Mouse (Mus musculus) embryonic facial prominence, embryonic 11.5 days (tissue): Measurements from ENCODE around the gene Parm1. TPM values are rescaled to one million over a fixed set of nuclear protein-coding genes. Genes with fewer than 3 reads are reported as not detected.

Experiments
- ATAC-seq: fragments of 200-750 bp; cut with Nextera tagmentation; replicated peaks from 2 replicates; pipeline ENCODE4 v1.8.0; 2017; ENCODE audit warnings: low read depth; ENCODE audit not compliant: insufficient number of reproducible peaks, low FRiP score, low TSS enrichment
- DNase-seq: peaks from one replicate; pipeline ENCODE4 v3.0.0-alpha.2; 2015; ENCODE audit warnings: low spot score
- H3K27ac ChIP-seq: fragments of 300-500 bp; sonication (generic); replicated peaks from 2 replicates; pipeline ENCODE4 v1.5.1; 2014; ENCODE audit warnings: mild to moderate bottlenecking, low read depth, low read length, control low read depth
- H3K27me3 ChIP-seq: fragments of 300-500 bp; sonication (generic); 2 replicates; pipeline ENCODE4 v1.6.1; 2014; ENCODE audit warnings: mild to moderate bottlenecking, low read length, moderate library complexity, mixed read lengths; ENCODE audit not compliant: control insufficient read depth, insufficient read depth
- H3K36me3 ChIP-seq: fragments of 300-500 bp; sonication (generic); replicated peaks from 2 replicates; pipeline ENCODE4 v1.6.1; 2014; ENCODE audit warnings: low read depth, mild to moderate bottlenecking, low read length, moderate library complexity, mixed read lengths; ENCODE audit not compliant: control insufficient read depth, insufficient read depth
- H3K4me1 ChIP-seq: fragments of 300-500 bp; sonication (generic); 2 replicates; pipeline ENCODE4 v1.6.1; 2014; ENCODE audit warnings: low read length, mixed read lengths; ENCODE audit not compliant: control insufficient read depth, insufficient read depth
- H3K4me2 ChIP-seq: fragments of 300-500 bp; sonication (generic); 2 replicates; pipeline ENCODE4 v1.6.1; 2014; ENCODE audit warnings: low read depth, mild to moderate bottlenecking, control low read depth, low read length, moderate library complexity
- H3K4me3 ChIP-seq: fragments of 300-500 bp; sonication (generic); 2 replicates; pipeline ENCODE4 v1.5.1; 2014; ENCODE audit warnings: low read depth, low read length, control low read depth
- H3K9ac ChIP-seq: fragments of 300-500 bp; sonication (generic); replicated peaks from 2 replicates; pipeline ENCODE4 v1.6.1; 2014; ENCODE audit warnings: mild to moderate bottlenecking, control low read depth, low read length
- H3K9me3 ChIP-seq: fragments of 300-500 bp; sonication (generic); replicated peaks from 2 replicates; pipeline ENCODE4 v1.6.1; 2016; ENCODE audit warnings: mild to moderate bottlenecking, low read length, inconsistent platforms, mixed read lengths; ENCODE audit not compliant: control insufficient read depth
- WGBS: fragments of 180-500 bp; shearing (Covaris S2); extraction: QIAGEN DNeasy Blood & Tissue Kit; methylation state at CpG from one replicate; pipeline ENCODE4 v1.1.7; 2014; 5-methylcytosine and 5-hydroxymethylcytosine counted together
- polyA plus RNA-seq: library from polyadenylated mRNA; unstranded; fragments of >200 nt; fragmentation: Nextera tagmentation; extraction: Ambion mirVana; gene quantifications from 2 replicates; pipeline ENCODE4 v1.2.1, GENCODE M21; 2014

The Parm1 gene
- polyA plus RNA-seq, 1 experiment from 2014 or later = 20.6 TPM

DNA sequence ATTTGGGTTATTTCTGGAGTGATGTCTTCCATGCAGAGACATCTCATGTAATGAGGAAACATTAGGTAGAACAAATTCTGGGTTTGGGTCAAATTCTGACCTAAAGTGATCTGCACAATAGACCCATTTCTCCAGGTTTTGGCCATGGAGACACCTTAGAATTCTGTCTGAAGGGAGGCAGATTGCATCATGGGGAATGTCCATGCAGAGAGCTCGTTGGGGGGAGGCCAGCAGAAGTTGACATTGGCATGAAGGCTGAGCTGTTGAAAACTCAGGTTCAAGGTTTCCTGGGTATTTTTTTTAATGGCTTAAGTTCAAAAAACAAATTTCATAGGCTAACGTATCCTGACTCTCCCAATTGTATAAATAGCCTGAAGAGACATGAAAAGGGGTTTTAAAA, 42.3 kb downstream of the Parm1 start:
- Histone ChIP-seq H3K4me3 (no peak overlapping the region), H3K9ac (no peak overlapping the region), H3K27ac (no peak overlapping the region), H3K4me2 (no peak overlapping the region), H3K9me3 (no peaks in the 10 kb centered on the region), H3K27me3 (no peaks in the 10 kb centered on the region), H3K36me3 (no peaks in the 10 kb centered on the region), H3K4me1 (no peaks in the 10 kb centered on the region)
- 73% methylated on average over 2 of the region's 2 CpGs for WGBS
- ATAC-seq (no peak), DNase-seq (no peak)

GRCm38 (mm10) chr5:91561394-91561793, 44.0 kb downstream of the Parm1 start:
- Histone ChIP-seq H3K9ac (no peak overlapping the region), H3K27ac (no peak overlapping the region), H3K27me3 (no peaks in the 10 kb centered on the region), H3K36me3 (no peaks in the 10 kb centered on the region), H3K4me2 (no peak overlapping the region), H3K4me1 (no peaks in the 10 kb centered on the region), H3K9me3 (no peaks in the 10 kb centered on the region), H3K4me3 (no peak overlapping the region)
- WGBS = 91% methylated on average over 3 of the region's 3 CpGs
- DNase-seq = no peak
- no peak for ATAC-seq

DNA sequence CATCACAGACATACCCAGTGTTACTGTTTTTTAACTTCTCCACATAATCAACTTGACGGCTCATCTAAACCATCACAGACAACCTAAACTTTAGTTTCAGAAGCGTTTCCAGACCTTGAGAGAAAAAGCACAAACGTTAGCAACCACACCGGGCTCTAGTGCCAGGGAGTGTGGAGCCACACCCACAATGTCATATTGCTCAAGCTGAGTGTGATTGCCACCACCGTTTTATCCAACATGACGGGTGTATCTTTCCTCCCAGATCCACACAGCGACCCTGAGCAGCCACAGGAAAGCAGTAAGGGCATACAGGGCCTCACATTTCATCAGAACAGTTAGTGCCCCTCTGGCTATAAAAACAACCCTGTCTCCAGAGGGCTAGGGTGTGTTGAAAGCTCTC, 45.1 kb downstream of the Parm1 start:
- no peak for DNase-seq
- WGBS = 71% methylated on average over 7 of the region's 7 CpGs
- H3K4me2 ChIP-seq = no peak overlapping the region
- H3K9me3 ChIP-seq = no peaks in the 10 kb centered on the region
- no peaks in the 10 kb centered on the region for H3K4me1 ChIP-seq
- no peaks in the 10 kb centered on the region for H3K27me3 ChIP-seq
- H3K36me3 ChIP-seq = no peaks in the 10 kb centered on the region
- ATAC-seq = no peak
- H3K9ac ChIP-seq = no peak overlapping the region
- H3K4me3 ChIP-seq = no peak overlapping the region
- H3K27ac ChIP-seq = no peak overlapping the region

- no peaks in the 10 kb centered on the region for H3K4me1 ChIP-seq
- DNase-seq (no peak), ATAC-seq (no peak)
- no peak overlapping the region for H3K27ac ChIP-seq
- H3K9ac ChIP-seq = no peak overlapping the region
- no peak overlapping the region for H3K4me3 ChIP-seq
- no peaks in the 10 kb centered on the region for H3K9me3 ChIP-seq
- no peaks in the 10 kb centered on the region for H3K27me3 ChIP-seq
- no peaks in the 10 kb centered on the region for H3K36me3 ChIP-seq
- no peak overlapping the region for H3K4me2 ChIP-seq
- WGBS = 90% methylated on average over 3 of the region's 3 CpGs
Observed at GRCm38 (mm10) chr5:91564054-91564453, 46.6 kb downstream of the Parm1 start.

- Histone ChIP-seq H3K9me3 (no peaks in the 10 kb centered on the region), H3K9ac (no peak overlapping the region), H3K27me3 (no peaks in the 10 kb centered on the region), H3K36me3 (no peaks in the 10 kb centered on the region), H3K4me3 (no peak overlapping the region), H3K4me2 (no peak overlapping the region), H3K27ac (no peak overlapping the region), H3K4me1 (no peaks in the 10 kb centered on the region)
- ATAC-seq (no peak), DNase-seq (no peak)
- WGBS = 96% methylated on average over 3 of the region's 3 CpGs
Observed at GRCm38 (mm10) chr5:91565458-91565857, 48.0 kb downstream of the Parm1 start.

- no peaks in the 10 kb centered on the region for H3K27me3 ChIP-seq
- no peak for ATAC-seq
- no peak for DNase-seq
- no peak overlapping the region for H3K9ac ChIP-seq
- H3K27ac ChIP-seq = no peak overlapping the region
- no peaks in the 10 kb centered on the region for H3K36me3 ChIP-seq
- no peaks in the 10 kb centered on the region for H3K9me3 ChIP-seq
- no peaks in the 10 kb centered on the region for H3K4me1 ChIP-seq
- no peak overlapping the region for H3K4me2 ChIP-seq
- H3K4me3 ChIP-seq = no peak overlapping the region
- 66% methylated on average over 3 of the region's 3 CpGs for WGBS
Observed at GRCm38 (mm10) chr5:91566591-91566990, 49.2 kb downstream of the Parm1 start.

DNA sequence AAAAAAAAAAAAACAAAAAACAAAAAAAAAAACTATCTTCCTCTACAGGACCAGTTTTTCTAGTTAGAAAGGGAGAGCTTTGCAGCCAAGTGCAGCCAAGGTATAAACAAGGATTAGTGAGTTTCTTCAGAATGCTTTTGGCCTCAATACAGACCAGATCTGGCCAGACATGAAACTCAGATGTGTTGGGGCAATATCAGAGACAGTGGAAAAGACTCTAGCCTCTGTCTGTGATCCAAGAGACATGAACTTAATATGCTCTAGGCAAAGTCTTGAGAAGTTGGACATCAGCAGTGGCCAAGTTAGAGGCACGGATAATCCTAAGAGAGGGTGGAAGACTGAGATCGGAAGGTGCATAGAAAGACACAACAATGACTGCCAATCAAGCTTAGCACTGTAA, 56.8 kb downstream of the Parm1 start:
- Histone ChIP-seq H3K4me2 (no peak overlapping the region), H3K4me3 (no peak overlapping the region), H3K36me3 (no peaks in the 10 kb centered on the region), H3K9me3 (no peaks in the 10 kb centered on the region), H3K27ac (no peak overlapping the region), H3K4me1 (no peaks in the 10 kb centered on the region), H3K27me3 (no peaks in the 10 kb centered on the region), H3K9ac (no peak overlapping the region)
- no peak for DNase-seq
- WGBS = 73% methylated on average over 2 of the region's 2 CpGs
- ATAC-seq = no peak

- no peak for ATAC-seq
- Histone ChIP-seq H3K36me3 (no peaks in the 10 kb centered on the region), H3K9me3 (no peaks in the 10 kb centered on the region)
Observed at GRCm38 (mm10) chr5:91578924-91579323, 61.5 kb downstream of the Parm1 start.

More at GRCm38 (mm10) chr5:91578924-91579323, 61.5 kb downstream of the Parm1 start:
- no peak overlapping the region for H3K9ac ChIP-seq
- 87% methylated on average over 7 of the region's 7 CpGs for WGBS
- H3K27ac ChIP-seq = no peak overlapping the region
- DNase-seq = no peak
- no peak overlapping the region for H3K4me2 ChIP-seq
- no peaks in the 10 kb centered on the region for H3K27me3 ChIP-seq
- H3K4me1 ChIP-seq = no peaks in the 10 kb centered on the region
- no peak overlapping the region for H3K4me3 ChIP-seq
